ENCODE assay signal across 18 mouse cellular contexts in the genomic region with DNA sequence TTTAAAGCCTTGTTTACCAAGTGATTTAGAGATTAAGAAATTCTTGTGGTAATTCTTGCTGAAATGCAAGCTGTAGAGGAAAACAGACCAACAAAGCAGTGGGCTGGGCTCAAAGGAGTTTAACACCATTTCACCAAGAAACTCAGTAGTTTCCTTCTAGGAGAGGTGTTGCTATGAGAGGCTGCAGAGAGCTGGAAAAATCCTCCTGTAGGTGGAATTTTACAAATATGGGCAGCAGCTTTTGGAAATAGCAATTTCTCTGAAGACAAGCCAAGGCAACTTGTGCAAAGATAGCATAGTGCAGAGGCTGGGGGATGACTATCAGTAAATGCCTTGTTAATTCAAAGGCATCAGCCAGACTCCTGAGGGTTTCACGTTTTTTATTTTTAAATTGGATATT. TPM values are rescaled to one million over a fixed set of nuclear protein-coding genes. Genes with fewer than 3 reads are reported as not detected.
"Had no signal": no experiment of that assay in that cellular context is flagged by ENCODE, and none has a peak within 500 bp of the region (broad histone marks: within the 10 kb centered on the region; RNA-seq: fewer than 3 reads in every experiment).

No protein-coding gene starts in this region.

- ATAC-seq: midbrain, embryonic 16.5 days had no signal

- DNase-seq: lung, adult 18-20 months; lung, embryonic 14.5 days; lung, postnatal 10 days; lung, postnatal 4 days; midbrain, embryonic 14.5 days; retina, postnatal 1 day; right cerebral cortex, postnatal 25 days; right cerebral cortex, postnatal 4 days; spleen, adult 18-20 months; thymus, adult 2 months; thymus, postnatal 25 days had no signal

- H3K36me3 ChIP-seq: midbrain, embryonic 10.5 days; midbrain, embryonic 12.5 days; neural tube, embryonic 13.5 days; neural tube, embryonic 15.5 days had no signal

- H3K4me3 ChIP-seq: midbrain, embryonic 10.5 days; midbrain, embryonic 12.5 days; myocyte; neural tube, embryonic 13.5 days; neural tube, embryonic 15.5 days had no signal

- H3K27ac ChIP-seq: midbrain, embryonic 10.5 days; midbrain, embryonic 12.5 days; neural tube, embryonic 13.5 days; neural tube, embryonic 15.5 days had no signal

- H3K9me3 ChIP-seq: midbrain, embryonic 10.5 days; midbrain, embryonic 12.5 days; neural tube, embryonic 13.5 days; neural tube, embryonic 15.5 days had no signal

RNA-seq across cellular contexts. Expression of a gene that starts 29.3 kb away (rescaled TPM):
- total RNA-seq: megakaryocyte, adult 5-6 weeks had no signal
